Mouse (Mus musculus): Measurements from ENCODE around the gene Pank4. TPM values are rescaled to one million over a fixed set of nuclear protein-coding genes. Genes with fewer than 3 reads are reported as not detected.

Gene Pank4
- total and polyA plus RNA-seq, 2 experiments = 13.5 to 19.5 TPM

DNA sequence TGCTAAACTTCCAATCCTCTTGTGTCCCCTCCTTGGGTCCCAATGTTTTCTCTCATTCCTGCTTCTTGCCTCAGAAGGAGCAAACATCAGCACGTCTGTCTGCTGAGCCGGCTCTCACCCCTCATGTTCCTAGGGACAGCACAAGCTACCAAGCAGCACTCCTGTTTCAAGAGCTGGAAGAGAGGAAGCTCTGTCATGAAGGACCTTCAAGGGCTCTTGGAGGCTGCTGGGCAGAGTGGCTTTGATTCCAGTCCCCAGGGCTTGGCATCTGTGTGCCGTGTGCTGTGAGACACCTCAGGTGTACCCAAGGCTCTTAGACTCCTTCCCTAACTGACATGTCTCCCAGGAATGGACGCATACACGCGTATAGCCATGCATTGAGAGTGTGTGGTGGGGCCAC, 17.2 kb downstream of the Pank4 start:
- WGBS = 89% methylated on average over 6 of the region's 6 CpGs
- H3K36me3 ChIP-seq (ENCODE audit: control insufficient read depth, insufficient read depth, low read length) = no peaks in the 10 kb centered on the region; the same call in 1 of the 2 replicates

GRCm38 (mm10) chr4:154981530-154981929, 17.6 kb downstream of the Pank4 start:
- Histone ChIP-seq H3K9ac (ENCODE audit: low read depth, low read length) (no peak overlapping the region), H3K36me3 (ENCODE audit: control insufficient read depth, insufficient read depth, low read length) (no peaks in the 10 kb centered on the region; the same call in 1 of the 2 replicates), H3K4me1 (ENCODE audit: control insufficient read depth, insufficient read depth, low read length) (no peaks in the 10 kb centered on the region), H3K79me2 (ENCODE audit: control insufficient read depth, insufficient read depth, low read length) (no peaks in the 10 kb centered on the region), H3K27me3 (ENCODE audit: control insufficient read depth, insufficient read depth, low read length) (no peaks in the 10 kb centered on the region), H3K4me3 (ENCODE audit: insufficient read depth, low read depth, low read length) (no peak overlapping the region), H3K27ac (replicated peaks; ENCODE audit: insufficient read depth, low read depth, low read length) (no peak overlapping the region)
- TF ChIP-seq CTCF (IDR thresholded peaks at IDR 0.05; ENCODE audit: low read depth, low read length) (peak; percentile 84), POLR2A (IDR thresholded peaks at IDR 0.05; ENCODE audit: extremely low read depth, insufficient read depth, low read length) (no peak)
- 50% methylated on average over 7 of the region's 7 CpGs for WGBS
- peak; percentile 15 for DNase-seq (ENCODE audit: extremely low read depth, low read depth, low spot score)

More for the DNA sequence above, 17.2 kb downstream of the Pank4 start:
- H3K79me2 ChIP-seq (ENCODE audit: control insufficient read depth, insufficient read depth, low read length) = no peaks in the 10 kb centered on the region
- no peak for TF ChIP-seq POLR2A (IDR thresholded peaks at IDR 0.05; ENCODE audit: extremely low read depth, insufficient read depth, low read length)
- no peak overlapping the region for H3K4me3 ChIP-seq (ENCODE audit: insufficient read depth, low read depth, low read length)
- no peak overlapping the region for H3K9ac ChIP-seq (ENCODE audit: low read depth, low read length)
- no peaks in the 10 kb centered on the region for H3K4me1 ChIP-seq (ENCODE audit: control insufficient read depth, insufficient read depth, low read length)
- H3K27ac ChIP-seq (replicated peaks; ENCODE audit: insufficient read depth, low read depth, low read length) = no peak overlapping the region
- DNase-seq (ENCODE audit: extremely low read depth, low read depth, low spot score) = no peak
- H3K27me3 ChIP-seq (ENCODE audit: control insufficient read depth, insufficient read depth, low read length) = no peaks in the 10 kb centered on the region

GRCm38 (mm10) chr4:154982247-154983120, 18.6 kb downstream of the Pank4 start:
- no peak for TF ChIP-seq CTCF (IDR thresholded peaks at IDR 0.05; ENCODE audit: low read depth, low read length)
- TF ChIP-seq POLR2A (IDR thresholded peaks at IDR 0.05; ENCODE audit: extremely low read depth, insufficient read depth, low read length) = no peak
- Histone ChIP-seq H3K27ac (replicated peaks; ENCODE audit: insufficient read depth, low read depth, low read length) (no peak overlapping the region), H3K4me3 (ENCODE audit: insufficient read depth, low read depth, low read length) (no peak overlapping the region)

DNA sequence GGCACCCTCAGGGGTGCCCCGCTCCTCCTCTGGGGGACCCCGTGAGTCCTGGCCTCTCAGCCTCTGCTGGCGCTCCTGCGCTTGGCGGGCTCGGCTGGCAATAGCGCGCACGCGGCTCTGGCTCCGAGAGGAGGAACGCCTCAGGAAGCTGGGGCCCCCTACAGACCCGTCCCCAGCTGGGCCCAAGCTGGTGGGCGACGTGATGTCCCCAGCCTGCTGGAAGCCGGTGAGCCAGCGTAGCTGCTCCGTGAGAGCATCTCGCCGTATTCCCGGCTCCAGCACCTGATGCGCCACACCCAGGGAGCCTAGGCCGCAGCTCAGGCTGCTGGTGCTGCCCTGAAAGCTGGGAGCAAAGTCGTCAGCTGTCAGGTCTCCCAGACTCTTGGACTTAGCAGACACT, 19.8 kb downstream of the Pank4 start:
- Histone ChIP-seq H3K4me3 (ENCODE audit: insufficient read depth, low read depth, low read length) (no peak overlapping the region), H3K4me1 (ENCODE audit: control insufficient read depth, insufficient read depth, low read length) (no peaks in the 10 kb centered on the region), H3K9ac (ENCODE audit: low read depth, low read length) (no peak overlapping the region), H3K27me3 (ENCODE audit: control insufficient read depth, insufficient read depth, low read length) (no peaks in the 10 kb centered on the region), H3K36me3 (ENCODE audit: control insufficient read depth, insufficient read depth, low read length) (no peaks in the 10 kb centered on the region), H3K79me2 (ENCODE audit: control insufficient read depth, insufficient read depth, low read length) (no peaks in the 10 kb centered on the region), H3K27ac (replicated peaks; ENCODE audit: insufficient read depth, low read depth, low read length) (no peak overlapping the region)
- DNase-seq (ENCODE audit: extremely low read depth, low read depth, low spot score) = no peak
- TF ChIP-seq CTCF (IDR thresholded peaks at IDR 0.05; ENCODE audit: low read depth, low read length) (no peak), POLR2A (IDR thresholded peaks at IDR 0.05; ENCODE audit: extremely low read depth, insufficient read depth, low read length) (no peak)
- 31% methylated on average over 24 of the region's 24 CpGs for WGBS

More at GRCm38 (mm10) chr4:154982247-154983120, 18.6 kb downstream of the Pank4 start:
- H3K79me2 ChIP-seq (ENCODE audit: control insufficient read depth, insufficient read depth, low read length) = no peaks in the 10 kb centered on the region
- WGBS = 80% methylated on average over 19 of the region's 19 CpGs
- no peak overlapping the region for H3K9ac ChIP-seq (ENCODE audit: low read depth, low read length)
- H3K36me3 ChIP-seq (ENCODE audit: control insufficient read depth, insufficient read depth, low read length) = no peaks in the 10 kb centered on the region
- H3K27me3 ChIP-seq (ENCODE audit: control insufficient read depth, insufficient read depth, low read length) = no peaks in the 10 kb centered on the region
- DNase-seq (ENCODE audit: extremely low read depth, low read depth, low spot score) = no peak
- no peaks in the 10 kb centered on the region for H3K4me1 ChIP-seq (ENCODE audit: control insufficient read depth, insufficient read depth, low read length)

DNA sequence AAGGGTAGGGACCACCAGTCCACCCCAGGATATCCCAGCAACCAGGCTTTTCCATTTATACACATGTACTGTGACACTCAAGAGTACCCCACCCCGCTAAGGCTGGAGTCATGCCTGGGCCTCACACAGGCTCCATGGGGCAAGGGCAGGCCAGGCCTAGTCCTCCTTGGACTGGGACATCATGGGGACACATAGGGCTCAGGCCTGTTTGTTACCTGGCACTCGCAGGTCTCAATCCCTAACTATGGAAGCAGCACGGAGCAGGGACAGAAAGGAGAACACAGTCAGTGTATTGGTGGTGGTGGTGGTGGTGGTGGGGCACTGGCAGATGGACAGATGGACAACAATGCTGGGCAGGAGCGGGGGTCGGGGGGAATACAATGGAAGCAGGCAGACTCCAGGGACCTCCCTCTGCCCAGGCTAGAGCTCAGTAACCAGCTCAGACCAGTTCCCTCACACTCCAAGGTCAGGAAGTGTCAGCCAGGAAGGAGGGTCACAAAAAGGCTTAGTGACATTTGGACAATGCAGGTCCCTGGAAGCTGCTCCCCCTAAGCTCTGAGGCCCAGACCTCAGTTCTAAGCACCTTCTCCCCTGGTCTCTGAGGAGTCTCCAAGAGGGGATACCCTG, 21.3 kb downstream of the Pank4 start:
- Histone ChIP-seq H3K4me3 (ENCODE audit: insufficient read depth, low read depth, low read length) (no peak overlapping the region), H3K79me2 (ENCODE audit: control insufficient read depth, insufficient read depth, low read length) (no peaks in the 10 kb centered on the region), H3K4me1 (ENCODE audit: control insufficient read depth, insufficient read depth, low read length) (no peaks in the 10 kb centered on the region), H3K27me3 (ENCODE audit: control insufficient read depth, insufficient read depth, low read length) (no peaks in the 10 kb centered on the region), H3K9ac (ENCODE audit: low read depth, low read length) (no peak overlapping the region), H3K36me3 (ENCODE audit: control insufficient read depth, insufficient read depth, low read length) (no peaks in the 10 kb centered on the region), H3K27ac (replicated peaks; ENCODE audit: insufficient read depth, low read depth, low read length) (no peak overlapping the region)
- 90% methylated on average over 5 of the region's 5 CpGs for WGBS
- no peak for DNase-seq (ENCODE audit: extremely low read depth, low read depth, low spot score)
- TF ChIP-seq CTCF (IDR thresholded peaks at IDR 0.05; ENCODE audit: low read depth, low read length) (no peak), POLR2A (IDR thresholded peaks at IDR 0.05; ENCODE audit: extremely low read depth, insufficient read depth, low read length) (no peak)

Data from liver, adult 2 months (tissue).